Mouse (Mus musculus): Measurements from ENCODE around the gene Hsd3b7. TPM values are rescaled to one million over a fixed set of nuclear protein-coding genes. Genes with fewer than 3 reads are reported as not detected.
A peak's percentile ranks its signal among the peaks of the same experiment; 100 is the strongest.
"Not testable (repeated sequence)": the region's sequence is repeated elsewhere in the genome, so short reads cannot be mapped to it uniquely, and the experiment has no call there.

Hsd3b7 gene
- polyA plus RNA-seq, 1 experiment from 2014 or later = 5.4 TPM

DNA sequence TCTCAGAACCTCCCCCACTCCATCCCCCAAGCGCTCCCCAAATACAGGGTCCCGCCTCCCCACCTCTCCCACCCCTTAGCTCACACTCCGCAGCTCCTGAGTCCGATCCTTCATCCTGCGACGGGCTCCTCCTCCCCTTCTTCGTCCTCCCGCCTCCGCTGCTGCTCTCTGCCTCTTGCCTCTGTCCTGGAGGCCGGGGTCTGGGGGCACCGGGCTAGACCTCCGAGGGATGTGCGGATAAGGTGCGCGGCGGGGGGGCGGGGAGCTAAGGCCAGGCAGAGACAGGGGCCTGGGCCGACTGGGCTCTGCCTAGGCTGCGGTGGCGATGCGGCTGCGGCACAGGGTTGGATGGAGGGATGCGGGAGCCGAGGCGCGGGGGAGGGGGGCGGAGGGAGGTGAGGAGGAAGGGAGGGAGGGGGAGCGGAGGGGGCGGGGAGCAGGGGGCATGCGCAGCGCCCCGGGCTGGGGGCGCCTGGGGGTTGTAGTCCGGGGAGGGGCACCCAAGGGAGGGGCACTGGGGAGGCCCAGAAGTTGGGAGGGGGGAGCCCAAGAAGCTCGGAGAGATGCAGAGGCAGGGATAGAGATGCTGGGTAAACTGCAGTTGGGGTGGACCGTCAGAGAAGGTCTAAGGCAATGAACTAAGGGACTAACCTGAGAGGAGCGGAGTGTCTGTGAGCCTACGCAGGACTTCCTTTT is 23.9 kb downstream of the Hsd3b7 start, which contains the start of the genes Stx4a and Stx1b:
Gene Stx4a (plus strand): TSS at position 119 of the 696 bp plus-strand sequence.
Gene Stx1b (minus strand): TSS at position 374 of the 696 bp plus-strand sequence.
- H3K36me3 ChIP-seq (replicated peaks) = no peaks in the 10 kb centered on the region
- H3K27ac ChIP-seq = peak within 1 kb of the TSS; percentile 93
- peak within 1 kb of the TSS; percentile 87 for H3K4me3 ChIP-seq
- peak; percentile 66 for DNase-seq (ENCODE audit: extremely low spot score, low spot score)
- peaks cover 44% of the 10 kb centered on the region for H3K4me1 ChIP-seq
- WGBS = 4% methylated on average over 34 of the region's 38 CpGs
- no peaks in the 10 kb centered on the region for H3K27me3 ChIP-seq (ENCODE audit: poor library complexity, severe bottlenecking)
- no peaks in the 10 kb centered on the region for H3K9me3 ChIP-seq

DNA sequence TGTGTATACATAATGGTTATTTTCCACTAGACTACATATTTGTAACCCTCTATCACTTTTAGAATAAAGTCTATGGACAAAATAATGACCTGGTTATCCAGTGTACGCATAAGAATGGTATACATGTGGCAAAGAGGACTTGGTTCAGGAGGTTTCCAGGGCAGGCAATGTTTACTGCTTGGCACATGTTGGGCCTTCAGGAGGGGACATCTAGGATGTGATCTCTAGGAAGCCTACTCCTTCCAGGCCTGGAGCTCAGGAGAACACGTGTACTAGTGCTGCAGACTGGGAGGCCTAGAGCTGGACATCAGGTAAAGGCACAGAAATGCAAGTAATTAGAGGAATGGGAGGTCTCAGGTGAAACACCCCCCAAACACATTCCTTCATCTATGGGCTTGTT is 35.1 kb downstream of the Hsd3b7 start:
- Histone ChIP-seq H3K27ac (no peak overlapping the region), H3K36me3 (replicated peaks) (no peaks in the 10 kb centered on the region), H3K9me3 (no peaks in the 10 kb centered on the region), H3K4me1 (no peaks in the 10 kb centered on the region), H3K4me3 (no peak overlapping the region), H3K27me3 (ENCODE audit: poor library complexity, severe bottlenecking) (0 out of 2 replicates have a peak, but pooled peaks cover 11% of the 10 kb centered on the region)
- DNase-seq (ENCODE audit: extremely low spot score, low spot score) = no peak
- WGBS = 83% methylated on average over 2 of the region's 2 CpGs

DNA sequence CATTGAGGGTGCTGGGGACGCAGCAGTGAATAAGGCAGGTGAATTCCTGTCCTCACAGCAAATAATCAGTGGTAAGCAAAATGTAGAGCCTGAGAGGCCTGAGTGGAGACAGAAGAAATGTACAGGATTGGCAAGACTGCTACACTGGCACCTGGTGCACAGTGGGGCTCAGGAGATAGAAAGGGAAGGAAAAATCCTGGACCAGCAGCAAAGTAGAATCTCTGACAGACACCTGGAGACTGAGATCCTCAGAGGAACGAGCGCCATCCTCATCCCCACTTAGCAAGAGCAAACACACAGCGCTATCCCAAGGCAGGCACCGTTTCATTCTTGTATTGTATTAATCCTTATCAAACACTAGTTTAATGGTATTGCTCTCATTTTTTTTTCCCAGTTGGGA is 37.1 kb downstream of the Hsd3b7 start:
- Histone ChIP-seq H3K27me3 (ENCODE audit: poor library complexity, severe bottlenecking) (0 out of 2 replicates have a peak, but pooled peaks cover 12% of the 10 kb centered on the region), H3K9me3 (no peaks in the 10 kb centered on the region), H3K4me1 (peaks cover 15% of the 10 kb centered on the region), H3K4me3 (no peak overlapping the region), H3K36me3 (replicated peaks) (no peaks in the 10 kb centered on the region), H3K27ac (no peak overlapping the region)
- no peak for DNase-seq (ENCODE audit: extremely low spot score, low spot score)
- 96% methylated on average over 5 of the region's 5 CpGs for WGBS

DNA sequence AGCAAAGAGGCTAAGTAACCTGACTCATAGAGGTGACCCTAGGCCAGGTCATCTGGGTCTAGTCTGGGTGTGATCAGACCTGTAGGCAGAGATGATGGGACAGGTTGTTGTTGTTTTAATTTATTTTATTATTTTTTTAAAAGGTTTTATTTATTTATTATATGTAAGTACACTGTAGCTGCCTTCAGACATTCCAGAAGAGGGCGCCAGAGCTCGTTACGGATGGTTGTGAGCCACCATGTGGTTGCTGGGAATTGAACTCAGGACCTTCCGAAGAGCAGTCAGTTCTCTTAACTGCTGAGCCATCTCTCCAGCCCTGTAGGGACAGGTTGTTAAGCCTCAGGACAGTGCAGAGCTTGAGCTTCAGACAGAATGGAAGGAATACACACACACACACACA is 37.5 kb downstream of the Hsd3b7 start:
- H3K4me3 ChIP-seq; H3K27ac ChIP-seq; DNase-seq (ENCODE audit: extremely low spot score, low spot score); H3K9me3 ChIP-seq; H3K36me3 ChIP-seq (replicated peaks): not testable (repeated sequence)
- Histone ChIP-seq H3K4me1 (peaks cover 19% of the 10 kb centered on the region), H3K27me3 (ENCODE audit: poor library complexity, severe bottlenecking) (0 out of 2 replicates have a peak, but pooled peaks cover 12% of the 10 kb centered on the region)
- 86% methylated on average over 4 of the region's 4 CpGs for WGBS

DNA sequence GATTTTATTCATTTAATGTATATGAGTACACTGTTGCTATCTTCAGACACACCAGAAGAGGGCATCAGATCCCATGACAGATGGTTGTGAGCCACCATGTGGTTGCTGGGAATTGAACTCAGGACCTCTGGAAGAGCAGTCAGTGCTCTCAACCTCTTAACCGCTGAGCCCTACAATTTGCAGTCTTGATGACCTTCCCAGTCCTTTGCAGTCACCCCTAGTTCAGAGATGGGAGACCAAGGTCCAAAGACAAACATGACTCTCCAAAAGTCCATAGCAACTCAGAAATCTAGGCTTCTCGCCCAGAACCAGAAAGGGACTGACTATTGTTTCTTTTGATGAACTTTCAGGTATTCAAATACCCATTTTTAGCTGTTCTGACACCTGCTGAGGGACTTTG is 39.6 kb downstream of the Hsd3b7 start:
- WGBS = 80% methylated on average over 2 of the region's 2 CpGs
- DNase-seq (ENCODE audit: extremely low spot score, low spot score); H3K9me3 ChIP-seq; H3K27ac ChIP-seq; H3K4me3 ChIP-seq: not testable (repeated sequence)
- Histone ChIP-seq H3K36me3 (replicated peaks) (peaks cover 13% of the 10 kb centered on the region), H3K4me1 (peaks cover 19% of the 10 kb centered on the region), H3K27me3 (ENCODE audit: poor library complexity, severe bottlenecking) (0 out of 2 replicates have a peak, but pooled peaks cover 12% of the 10 kb centered on the region)

DNA sequence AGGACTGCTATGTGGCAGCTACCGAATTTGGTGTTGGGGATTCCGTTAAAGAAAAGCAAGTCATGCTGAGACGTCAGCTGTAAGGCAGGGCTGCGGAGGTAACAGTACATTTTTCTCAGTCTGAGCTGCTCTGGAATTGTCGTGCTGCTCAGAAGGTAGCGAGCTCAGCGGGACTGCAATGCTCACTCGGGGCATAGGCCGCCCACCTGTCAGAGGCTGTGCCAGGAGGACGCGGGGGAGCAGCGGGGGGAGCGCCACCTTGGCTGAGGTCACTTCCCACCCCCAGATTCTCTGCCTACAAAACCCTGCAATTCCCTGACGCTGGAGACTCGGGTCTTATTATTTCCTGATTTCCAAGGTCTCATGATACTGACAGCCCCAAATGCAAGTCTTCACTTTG is 40.5 kb downstream of the Hsd3b7 start:
- H3K27ac ChIP-seq = peak overlapping the region; percentile 87
- H3K36me3 ChIP-seq (replicated peaks) = peaks cover 14% of the 10 kb centered on the region
- no peaks in the 10 kb centered on the region for H3K9me3 ChIP-seq
- 6% methylated on average over 15 of the region's 15 CpGs for WGBS
- peak; percentile 19 for DNase-seq (ENCODE audit: extremely low spot score, low spot score)
- 0 out of 2 replicates have a peak, but pooled peaks cover 12% of the 10 kb centered on the region for H3K27me3 ChIP-seq (ENCODE audit: poor library complexity, severe bottlenecking)
- H3K4me1 ChIP-seq = peaks cover 19% of the 10 kb centered on the region
- H3K4me3 ChIP-seq = peak overlapping the region; percentile 86

DNA sequence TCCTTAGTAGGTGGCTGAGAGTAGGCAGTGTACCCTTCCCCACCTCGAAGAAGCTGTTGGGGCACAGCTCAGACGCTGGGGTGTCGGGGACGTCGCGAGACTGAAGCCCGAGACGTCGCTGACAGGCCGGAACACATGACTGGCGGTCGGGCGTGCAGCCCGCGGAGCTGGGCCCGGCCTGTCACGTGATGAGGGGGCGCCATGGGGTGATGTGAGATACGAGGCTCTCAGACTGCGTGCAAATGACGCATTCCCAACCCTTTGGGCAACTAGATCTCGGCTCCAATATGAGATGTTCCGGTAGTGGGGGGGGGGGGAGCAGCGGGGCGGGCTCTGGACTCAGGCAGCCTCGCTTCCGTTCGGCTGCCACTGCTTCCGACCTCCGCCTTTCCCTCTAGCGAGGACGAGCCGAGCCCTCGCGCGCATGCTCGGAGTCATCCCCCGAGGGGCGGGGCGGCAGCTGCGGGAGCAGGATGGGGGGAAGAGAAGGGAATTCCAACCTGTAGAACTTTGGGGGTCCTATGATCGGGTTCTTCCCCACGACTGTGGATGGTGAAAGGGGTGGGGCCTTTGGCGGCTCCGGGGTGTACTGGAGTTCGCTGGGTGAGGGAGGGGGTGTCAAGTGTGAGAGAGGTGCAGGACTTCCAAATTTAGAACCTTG is 41.1 kb downstream of the Hsd3b7 start:
- peak overlapping the region; percentile 86 for H3K4me3 ChIP-seq
- peaks cover 19% of the 10 kb centered on the region for H3K4me1 ChIP-seq
- peaks cover 20% of the 10 kb centered on the region for H3K36me3 ChIP-seq (replicated peaks)
- peak; percentile 89 for DNase-seq (ENCODE audit: extremely low spot score, low spot score)
- peak overlapping the region; percentile 87 for H3K27ac ChIP-seq
- H3K27me3 ChIP-seq (ENCODE audit: poor library complexity, severe bottlenecking) = 0 out of 2 replicates have a peak, but pooled peaks cover 12% of the 10 kb centered on the region
- H3K9me3 ChIP-seq = no peaks in the 10 kb centered on the region
- WGBS = under 1% methylated on average over 46 of the region's 46 CpGs

DNA sequence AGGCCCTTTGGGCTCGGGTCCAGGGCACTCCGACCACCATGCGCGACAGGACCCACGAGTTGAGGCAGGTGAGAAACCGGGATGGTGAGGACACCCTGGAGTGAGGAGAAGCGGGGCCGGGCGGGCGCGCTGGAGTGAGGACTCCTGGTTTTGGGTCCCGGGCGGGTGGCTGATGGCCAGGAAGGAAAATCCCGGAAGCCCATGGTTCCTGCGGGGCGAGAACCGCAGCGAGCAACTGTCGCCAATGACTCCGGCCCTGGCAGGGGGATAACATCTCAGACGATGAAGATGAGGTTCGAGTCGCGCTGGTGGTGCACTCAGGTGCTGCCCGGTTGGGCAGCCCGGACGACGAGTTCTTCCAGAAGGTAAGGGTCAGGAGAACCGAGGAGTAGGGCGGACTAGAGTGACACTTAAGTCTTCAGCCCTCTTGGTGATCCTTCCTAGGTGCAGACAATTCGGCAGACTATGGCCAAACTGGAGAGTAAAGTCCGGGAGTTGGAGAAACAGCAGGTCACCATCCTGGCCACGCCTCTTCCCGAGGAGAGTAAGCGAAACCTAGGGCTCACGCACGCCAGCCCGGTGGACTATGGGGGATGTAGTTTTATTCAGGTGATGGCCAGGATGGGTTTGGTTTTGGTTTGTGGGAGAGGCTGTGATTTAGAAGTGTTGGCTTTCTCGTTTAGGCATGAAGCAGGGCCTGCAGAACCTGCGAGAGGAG is 41.8 kb downstream of the Hsd3b7 start:
- Histone ChIP-seq H3K27ac (peak overlapping the region; percentile 87), H3K36me3 (replicated peaks) (peaks cover 25% of the 10 kb centered on the region), H3K27me3 (ENCODE audit: poor library complexity, severe bottlenecking) (0 out of 2 replicates have a peak, but pooled peaks cover 12% of the 10 kb centered on the region), H3K4me1 (peaks cover 19% of the 10 kb centered on the region), H3K4me3 (peak overlapping the region; percentile 86), H3K9me3 (no peaks in the 10 kb centered on the region)
- under 1% methylated on average over 40 of the region's 40 CpGs for WGBS
- DNase-seq (ENCODE audit: extremely low spot score, low spot score) = peak; percentile 75

DNA sequence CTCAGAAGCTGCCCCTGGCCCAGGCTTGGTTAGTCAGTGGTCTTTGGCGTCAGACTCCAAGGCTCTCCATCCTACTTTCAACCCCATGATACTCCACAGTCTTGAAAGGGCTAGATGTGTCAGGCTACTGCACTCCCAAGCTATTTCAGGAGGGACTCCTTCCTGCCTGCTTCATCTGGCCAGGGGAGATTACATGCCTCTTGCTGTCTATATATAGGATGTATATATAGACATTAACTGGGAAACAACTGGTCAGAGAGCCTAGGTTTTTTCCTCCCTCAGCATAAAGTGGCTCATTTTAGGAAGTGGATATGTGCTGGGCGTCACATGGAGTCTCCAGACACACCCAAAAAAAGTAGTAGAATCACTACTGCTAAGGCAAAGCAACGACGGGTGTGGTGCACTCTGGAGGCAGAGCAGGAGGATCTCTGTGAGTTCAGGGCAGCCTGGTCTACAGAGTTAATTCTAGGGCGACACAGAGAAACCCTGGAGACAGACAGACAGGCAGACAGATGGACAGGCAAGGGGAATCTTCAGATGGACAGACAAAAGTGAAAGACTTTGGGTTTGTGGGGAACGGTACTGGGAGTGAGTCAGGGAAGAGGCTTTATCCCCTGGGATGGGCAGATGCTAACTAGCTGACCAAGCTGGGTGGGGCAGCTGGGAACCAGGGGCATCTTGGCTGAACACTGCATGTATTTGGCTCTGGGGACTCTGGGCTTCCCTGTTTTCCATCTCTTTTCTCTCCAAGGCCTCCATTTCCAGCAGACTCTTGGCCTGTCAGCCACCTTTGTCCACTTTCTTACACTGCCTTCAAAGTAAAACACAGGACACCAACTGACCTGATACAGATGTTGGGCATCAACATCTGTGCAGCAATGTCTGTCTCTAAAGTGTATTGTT is 49.8 kb downstream of the Hsd3b7 start:
- Histone ChIP-seq H3K27ac (no peak overlapping the region), H3K27me3 (ENCODE audit: poor library complexity, severe bottlenecking) (no peaks in the 10 kb centered on the region), H3K9me3 (no peaks in the 10 kb centered on the region), H3K36me3 (replicated peaks) (peaks cover 16% of the 10 kb centered on the region), H3K4me1 (no peaks in the 10 kb centered on the region), H3K4me3 (no peak overlapping the region)
- WGBS = 83% methylated on average over 6 of the region's 6 CpGs
- no peak for DNase-seq (ENCODE audit: extremely low spot score, low spot score)

DNA sequence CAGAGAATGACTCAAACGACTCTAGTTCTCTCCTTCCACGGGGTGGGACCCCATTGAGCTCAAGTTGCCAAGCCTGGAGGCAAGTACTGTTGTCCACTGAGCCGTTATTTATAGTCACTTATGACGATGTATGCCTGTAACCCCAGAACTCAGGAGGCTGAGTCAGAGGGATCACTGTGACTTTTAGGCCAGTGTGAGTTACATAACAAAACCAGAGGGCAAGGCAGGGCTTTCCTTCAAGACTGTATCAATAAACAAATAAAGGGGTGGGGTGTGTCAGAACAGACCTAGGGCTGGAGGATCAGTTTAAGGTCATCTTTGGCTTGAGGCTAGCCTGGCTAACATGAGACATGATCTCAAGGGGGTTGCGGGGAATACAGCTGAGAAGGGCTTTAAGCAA is 50.5 kb downstream of the Hsd3b7 start:
- no peak overlapping the region for H3K27ac ChIP-seq
- no peak for DNase-seq (ENCODE audit: extremely low spot score, low spot score)
- WGBS = 81% methylated on average over 5 of the region's 5 CpGs

More for the DNA sequence above, 50.5 kb downstream of the Hsd3b7 start:
- H3K4me1 ChIP-seq = no peaks in the 10 kb centered on the region
- H3K9me3 ChIP-seq = no peaks in the 10 kb centered on the region
- no peaks in the 10 kb centered on the region for H3K27me3 ChIP-seq (ENCODE audit: poor library complexity, severe bottlenecking)
- peaks cover 15% of the 10 kb centered on the region for H3K36me3 ChIP-seq (replicated peaks)
- no peak overlapping the region for H3K4me3 ChIP-seq
